Mouse (Mus musculus) adrenal gland, adult 18-20 months (tissue): ENCODE results near the gene Rnf43. TPM values are rescaled to one million over a fixed set of nuclear protein-coding genes. Genes with fewer than 3 reads are reported as not detected.

Source experiments
- DNase-seq, 2 experiments: peaks; one replicate each; pipeline ENCODE4 v3.0.0; 2021 to 2022; ENCODE audit warnings: low spot score in 2 of 2
- total RNA-seq, 2 experiments: library from RNA; stranded (reverse); gene quantifications; 1 replicate in 1 of 2; 2 replicates in 1 of 2; pipeline ENCODE4 v1.2.3; 2021

Rnf43 gene
- total RNA-seq, 2 experiments from 2014 or later: 4.7 to 5.1 TPM

DNA sequence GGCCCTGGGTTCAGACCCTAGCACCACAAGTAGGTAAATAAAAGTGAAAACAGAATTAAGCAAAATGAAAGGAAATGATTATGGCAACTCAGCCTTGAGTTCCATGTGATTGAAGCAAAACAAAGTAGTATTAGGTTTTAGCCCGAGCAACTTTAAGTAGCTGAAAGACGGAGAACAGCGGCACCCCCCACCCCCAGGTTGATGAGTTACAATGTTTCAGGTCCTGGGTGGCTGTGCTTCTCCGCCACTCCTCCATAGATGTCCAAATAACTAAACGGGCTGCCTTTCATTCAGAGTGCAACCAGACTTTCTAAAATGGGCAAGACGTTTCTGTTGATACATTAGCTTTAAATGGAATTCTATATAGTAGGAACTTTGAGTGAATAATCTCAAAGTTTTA, 13.1 kb downstream of the Rnf43 start:
- no peak for DNase-seq

DNA sequence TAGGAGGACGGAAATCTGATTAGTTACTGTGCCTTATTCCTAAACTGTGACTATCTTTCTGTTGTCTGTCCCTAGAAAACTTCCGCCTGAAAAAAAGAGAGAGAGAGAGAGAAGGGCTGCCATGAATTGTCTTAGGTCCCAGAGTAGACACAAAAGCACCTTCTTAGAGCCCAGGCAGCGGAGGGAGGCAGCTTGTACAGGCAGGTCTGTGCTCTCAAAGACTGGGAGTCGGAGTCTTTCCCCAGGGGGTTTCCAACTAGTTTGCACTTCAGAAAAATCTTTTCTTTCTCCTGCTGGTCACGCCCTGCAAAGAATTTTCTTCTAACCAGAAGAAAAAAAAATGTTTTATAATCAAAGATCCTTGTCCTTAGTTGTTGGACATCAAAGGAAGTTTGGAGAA, 15.2 kb downstream of the Rnf43 start:
- no peak for DNase-seq

GRCm38 (mm10) chr11:87678545-87678944, 16.0 kb downstream of the Rnf43 start:
- no peak for DNase-seq

- DNase-seq: no peak
Measured at GRCm38 (mm10) chr11:87678976-87679375, 16.5 kb downstream of the Rnf43 start.

- no peak for DNase-seq
Measured at GRCm38 (mm10) chr11:87680786-87681185, 18.3 kb downstream of the Rnf43 start.

DNA sequence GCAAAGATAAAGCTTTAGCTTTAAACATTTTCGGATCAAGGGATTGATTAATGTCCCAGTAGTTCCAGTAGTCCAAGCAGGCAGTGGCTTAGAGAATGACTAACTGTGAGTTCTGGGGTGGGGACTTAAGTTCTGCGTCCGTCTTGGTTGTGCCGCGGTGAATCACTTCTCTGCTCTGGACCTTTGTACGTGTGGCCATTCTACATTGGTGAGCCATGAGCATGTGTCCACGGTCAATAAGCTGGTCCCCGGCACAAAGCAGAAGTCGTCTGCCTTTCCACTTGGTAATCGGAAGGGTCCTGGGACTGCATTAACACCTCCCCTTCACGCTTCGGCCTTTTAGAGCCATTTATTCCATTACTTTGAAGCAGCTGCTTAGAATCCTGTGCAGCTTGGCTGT, 19.6 kb downstream of the Rnf43 start:
- DNase-seq: no peak

GRCm38 (mm10) chr11:87682838-87683571, 20.5 kb downstream of the Rnf43 start:
- DNase-seq: no peak

GRCm38 (mm10) chr11:87686407-87686806, 23.9 kb downstream of the Rnf43 start:
- DNase-seq: no peak

GRCm38 (mm10) chr11:87687246-87688225, 25.0 kb downstream of the Rnf43 start:
- DNase-seq: no peak

DNA sequence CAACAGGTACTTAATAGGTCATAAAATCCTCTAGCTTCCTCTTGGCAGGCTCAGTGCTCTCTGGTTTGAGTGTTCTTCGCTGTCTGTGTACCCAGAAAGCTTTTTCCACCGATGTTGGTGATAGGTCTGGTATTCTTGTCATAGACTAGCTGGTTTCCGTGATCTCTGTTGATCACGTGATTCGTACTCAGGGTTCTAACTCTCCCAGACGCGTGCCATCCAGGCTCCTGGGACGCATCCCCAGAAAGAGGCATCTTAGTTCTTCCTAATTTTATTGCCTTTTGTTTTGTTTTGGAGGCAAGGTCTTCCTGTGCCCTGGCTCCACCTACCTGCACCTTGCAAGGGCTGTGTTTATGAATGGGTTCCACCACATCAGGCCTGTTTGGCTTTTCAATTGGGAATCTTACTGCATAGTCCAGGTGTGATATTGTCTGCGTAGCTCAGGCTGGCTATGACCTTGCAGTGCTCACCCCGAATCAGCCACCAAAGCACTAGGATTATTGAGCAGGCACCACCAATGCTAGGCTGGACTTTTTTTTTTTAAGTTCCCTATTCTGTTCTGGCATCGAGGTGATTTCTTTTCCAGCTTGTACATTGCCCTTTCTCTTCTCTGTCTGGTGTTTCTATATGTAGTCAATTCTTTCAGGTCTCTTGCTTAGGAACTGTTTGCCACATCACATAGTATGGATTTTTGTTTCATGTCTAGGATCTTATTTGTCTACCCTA, 26.1 kb downstream of the Rnf43 start:
- no peak for DNase-seq

DNA sequence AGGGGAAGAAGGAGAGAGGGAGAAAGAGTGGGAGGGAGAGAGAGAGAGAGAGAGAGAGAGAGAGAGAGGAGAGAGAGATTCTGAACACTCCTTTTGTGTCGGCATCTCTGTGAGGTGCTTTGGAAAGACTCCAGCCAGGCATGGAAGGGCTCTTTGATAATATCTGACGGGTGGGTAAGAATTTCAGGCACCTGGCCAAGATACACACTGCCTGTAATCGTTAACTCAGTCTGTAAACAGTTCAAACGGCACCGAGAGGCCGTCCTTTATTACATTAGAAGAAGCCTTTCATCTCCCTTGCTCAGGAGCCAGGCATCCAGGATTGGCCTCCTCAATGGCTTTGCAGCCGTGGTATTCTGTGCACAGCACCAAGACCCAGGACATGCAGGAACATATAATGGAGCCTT, 26.9 kb downstream of the Rnf43 start:
- DNase-seq: no peak

DNA sequence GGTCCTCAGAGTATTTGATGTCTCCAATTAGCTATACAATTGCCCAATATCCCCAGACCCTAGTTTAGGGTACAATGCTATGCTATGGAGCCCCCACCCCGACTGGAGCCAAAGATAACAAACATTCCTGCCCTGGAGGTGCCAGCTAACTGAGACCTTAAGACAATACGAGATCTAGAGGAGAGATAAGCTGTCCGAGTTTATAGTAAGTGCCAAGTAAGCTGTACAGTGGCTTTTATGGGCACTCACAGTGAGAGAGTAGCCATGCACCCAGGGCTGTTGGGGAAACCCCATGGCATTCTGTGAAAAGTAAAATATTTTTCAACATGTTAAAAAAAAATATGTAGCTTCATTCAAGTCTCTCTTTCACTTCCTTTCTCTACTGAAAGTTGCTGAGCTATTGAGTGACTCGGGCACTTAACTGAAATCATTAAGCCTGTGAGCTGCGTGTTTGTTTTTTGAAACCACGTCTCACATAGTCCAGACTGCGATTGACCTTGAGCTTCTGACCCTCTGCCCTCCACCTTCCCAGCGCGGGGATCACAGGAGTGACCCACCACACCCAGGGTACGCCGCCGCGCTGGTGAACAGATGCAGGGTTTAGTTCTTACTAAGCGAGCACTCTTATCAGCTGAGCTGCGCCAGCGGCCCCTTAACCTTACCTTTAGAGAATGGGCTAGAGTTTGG, 27.7 kb downstream of the Rnf43 start:
- DNase-seq: no peak

- DNase-seq: no peak
Measured at GRCm38 (mm10) chr11:87697131-87697682, 34.7 kb downstream of the Rnf43 start.

GRCm38 (mm10) chr11:87698126-87698525, 35.6 kb downstream of the Rnf43 start:
- DNase-seq: no peak

- no peak for DNase-seq
Measured at GRCm38 (mm10) chr11:87701108-87701507, 38.6 kb downstream of the Rnf43 start.

- DNase-seq: no peak
Measured at GRCm38 (mm10) chr11:87701877-87702620, 39.5 kb downstream of the Rnf43 start.

GRCm38 (mm10) chr11:87703654-87704053, 41.1 kb downstream of the Rnf43 start:
- no peak for DNase-seq

- DNase-seq: no peak
Measured at GRCm38 (mm10) chr11:87704289-87704688, 41.8 kb downstream of the Rnf43 start.

DNA sequence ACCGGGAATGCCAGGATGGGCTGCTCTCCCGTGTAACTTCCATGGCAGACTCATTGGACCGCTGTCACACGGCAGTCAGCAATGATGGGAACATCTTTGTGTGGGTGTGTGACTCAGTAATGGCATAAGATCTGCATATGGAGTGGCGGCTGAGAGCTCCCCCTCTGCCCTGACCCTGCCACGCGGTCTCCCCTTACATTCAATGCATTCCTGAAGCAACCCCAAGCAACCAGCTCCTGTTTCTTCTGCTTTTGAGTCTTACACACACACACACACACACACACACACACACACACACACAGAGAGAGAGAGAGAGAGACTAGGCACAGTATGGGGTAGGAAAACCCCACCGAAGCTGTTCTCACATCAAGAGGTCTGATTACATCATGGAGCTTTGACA, 45.0 kb downstream of the Rnf43 start:
- DNase-seq: no peak

DNA sequence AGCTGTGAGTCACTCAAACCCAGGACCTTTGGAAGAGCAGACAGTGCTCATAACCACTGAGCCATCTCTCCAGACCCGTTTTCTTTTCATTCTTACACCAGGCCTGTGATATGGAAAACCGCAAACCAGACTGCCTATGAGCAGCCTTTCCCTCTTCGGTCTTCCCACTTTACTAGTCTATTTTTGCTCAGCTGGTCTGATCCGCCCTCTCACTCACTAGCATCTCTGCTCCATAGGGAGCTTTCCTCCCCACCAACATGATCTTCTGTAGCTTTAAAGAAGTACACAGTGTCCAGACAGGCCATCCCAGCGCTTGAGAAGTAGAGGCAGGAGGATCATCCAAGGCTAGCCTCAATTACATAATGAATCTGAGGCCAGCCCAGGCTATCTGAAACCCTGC, 46.5 kb downstream of the Rnf43 start:
- DNase-seq: no peak
